17 mouse cellular contexts compared by ENCODE assay signal in the genomic region with DNA sequence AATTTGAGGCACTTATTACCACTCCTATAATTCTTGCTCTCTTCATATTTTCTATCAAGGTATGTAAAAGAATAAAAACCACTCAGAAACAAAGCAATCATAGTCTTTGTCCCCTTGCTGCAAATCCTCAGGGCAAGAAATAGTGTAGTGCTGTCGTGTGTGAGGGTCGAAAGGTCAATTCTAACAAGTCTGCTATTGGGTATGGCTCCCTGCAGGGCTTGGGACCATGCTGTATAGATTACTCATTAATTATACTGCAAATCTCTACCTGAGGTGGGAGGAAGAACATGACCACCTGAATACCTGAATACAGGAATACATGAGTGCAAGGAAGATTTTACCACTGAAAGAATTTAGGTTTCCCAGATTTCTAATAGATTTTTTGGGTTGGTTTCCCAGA.
"Had no signal": no experiment of that assay in that cellular context is flagged by ENCODE, and none has a peak within 500 bp of the region (broad histone marks: within the 10 kb centered on the region; RNA-seq: fewer than 3 reads in every experiment).

No protein-coding gene starts in this region.

- H3K4me2 ChIP-seq: lung, embryonic 15.5 days; midbrain, embryonic 11.5 days; midbrain, embryonic 13.5 days; midbrain, embryonic 15.5 days; neural tube, embryonic 12.5 days; stomach, embryonic 15.5 days had no signal

- H3K27me3 ChIP-seq: lung, embryonic 15.5 days; midbrain, embryonic 13.5 days; midbrain, embryonic 15.5 days; neural tube, embryonic 12.5 days; stomach, embryonic 15.5 days had no signal

- H3K9ac ChIP-seq: liver, postnatal 0 days; lung, embryonic 15.5 days; midbrain, embryonic 13.5 days; midbrain, embryonic 15.5 days; neural tube, embryonic 12.5 days; stomach, embryonic 15.5 days had no signal

- ATAC-seq: liver, postnatal 0 days; lung, postnatal 0 days; midbrain, embryonic 13.5 days; midbrain, embryonic 15.5 days had no signal

- DNase-seq: liver, postnatal 0 days; lung, adult 2 months; lung, postnatal 14 days; lung, postnatal 36 days; right cerebral cortex, postnatal 14 days; thymus, postnatal 14 days; thymus, postnatal 36 days had no signal

- H3K27ac ChIP-seq: lung, embryonic 15.5 days; macrophage; midbrain, embryonic 13.5 days; midbrain, embryonic 15.5 days; neural tube, embryonic 12.5 days; stomach, embryonic 15.5 days; stomach, postnatal 0 days had no signal

- H3K36me3 ChIP-seq: lung, embryonic 15.5 days; midbrain, embryonic 13.5 days; midbrain, embryonic 15.5 days; neural tube, embryonic 12.5 days; stomach, embryonic 15.5 days had no signal

- H3K4me3 ChIP-seq: lung, embryonic 15.5 days; megakaryocyte, embryonic 14.5 days; midbrain, embryonic 13.5 days; midbrain, embryonic 15.5 days; neural tube, embryonic 12.5 days; stomach, embryonic 15.5 days had no signal

- H3K9me3 ChIP-seq: lung, embryonic 15.5 days; midbrain, embryonic 13.5 days; midbrain, embryonic 15.5 days; neural tube, embryonic 12.5 days; stomach, embryonic 15.5 days had no signal

- H3K4me1 ChIP-seq: lung, embryonic 15.5 days; megakaryocyte, embryonic 14.5 days; midbrain, embryonic 13.5 days; midbrain, embryonic 15.5 days; neural tube, embryonic 12.5 days; stomach, embryonic 15.5 days had no signal
